Mouse (Mus musculus): Measurements from ENCODE around the gene Kif3c. TPM values are rescaled to one million over a fixed set of nuclear protein-coding genes. Genes with fewer than 3 reads are reported as not detected.
A peak's percentile ranks its signal among the peaks of the same experiment; 100 is the strongest.

Gene Kif3c
- polyA plus RNA-seq, 1 experiment: 12.2 TPM

DNA sequence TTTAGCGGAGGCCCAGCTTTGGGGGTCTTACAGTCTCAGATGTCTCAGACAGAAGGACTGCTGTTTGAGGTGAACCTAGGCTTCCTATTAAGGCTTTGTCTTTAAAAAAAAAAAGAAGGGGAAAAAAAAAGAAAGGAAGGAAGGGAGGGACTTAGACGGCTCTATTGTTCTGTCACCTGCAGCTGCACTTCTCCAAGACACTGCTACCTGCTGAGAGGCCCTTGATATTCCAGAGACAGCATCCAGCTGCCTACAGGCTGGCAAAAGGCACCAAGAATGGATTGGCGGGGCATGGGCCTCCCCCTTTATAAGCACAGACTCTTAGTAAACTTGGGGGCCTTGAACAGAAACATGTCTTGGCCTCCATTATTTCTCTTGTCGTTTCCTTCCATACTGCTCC is 50.0 kb downstream of the Kif3c start:
- H3K4me1 ChIP-seq (ENCODE audit: control insufficient read depth, insufficient read depth, low read length): peaks cover 4% of the 10 kb centered on the region
- no peak for TF ChIP-seq CTCF (IDR thresholded peaks at IDR 0.05; ENCODE audit: borderline replicate concordance, insufficient read depth, low read length)
- no peak for TF ChIP-seq POLR2A (IDR thresholded peaks at IDR 0.05; ENCODE audit: low read depth, low read length)
- H3K27ac ChIP-seq (ENCODE audit: insufficient read depth, low read length): no peak overlapping the region

DNA sequence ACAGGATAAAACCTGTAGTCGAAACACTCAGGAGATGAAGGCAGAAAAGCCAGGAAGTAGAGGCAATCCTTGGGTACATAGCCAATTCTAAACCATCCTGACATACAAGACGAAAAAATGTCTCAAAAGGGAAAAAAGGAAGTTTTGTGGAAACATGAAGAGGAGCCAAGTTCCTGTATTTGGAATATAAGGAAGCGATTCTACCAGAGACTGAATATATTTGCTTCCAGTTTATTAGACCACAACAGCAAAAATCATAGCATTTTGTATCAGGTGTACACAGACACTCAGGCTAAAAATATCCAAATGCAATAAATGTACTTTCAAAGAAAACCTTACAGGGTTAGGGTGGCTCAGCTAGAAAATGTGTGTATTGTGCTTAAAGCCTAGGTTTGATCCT is 53.8 kb downstream of the Kif3c start:
- peaks cover 6% of the 10 kb centered on the region for H3K4me1 ChIP-seq (ENCODE audit: control insufficient read depth, insufficient read depth, low read length)
- no peak overlapping the region for H3K27ac ChIP-seq (ENCODE audit: insufficient read depth, low read length)
- no peak overlapping the region for H3K4me3 ChIP-seq (ENCODE audit: insufficient read depth, low read length)
- no peak for TF ChIP-seq CTCF (IDR thresholded peaks at IDR 0.05; ENCODE audit: borderline replicate concordance, insufficient read depth, low read length)
- TF ChIP-seq POLR2A (IDR thresholded peaks at IDR 0.05; ENCODE audit: low read depth, low read length): no peak

More for the DNA sequence above, 50.0 kb downstream of the Kif3c start:
- no peak overlapping the region for H3K4me3 ChIP-seq (ENCODE audit: insufficient read depth, low read length)

DNA sequence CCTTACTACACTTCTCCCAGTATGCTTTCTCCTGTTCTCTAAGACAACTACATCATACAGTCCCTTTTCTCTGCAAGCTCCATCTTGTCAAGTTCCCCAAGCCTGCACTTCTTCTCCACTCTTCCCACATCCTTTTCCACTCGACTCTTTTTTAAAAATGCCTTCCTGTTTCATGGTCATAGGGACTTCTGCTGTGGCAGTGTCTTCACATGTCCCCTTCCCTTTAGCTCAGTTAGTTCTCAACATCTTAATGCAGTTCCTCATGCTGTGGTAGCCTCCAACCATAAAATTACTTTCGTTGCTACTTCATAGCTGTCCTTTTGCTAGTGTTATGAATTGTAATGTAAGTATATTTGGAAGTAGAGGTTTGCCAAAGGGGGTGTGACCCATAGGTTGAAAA is 55.6 kb downstream of the Kif3c start:
- Histone ChIP-seq H3K27ac (ENCODE audit: insufficient read depth, low read length) (no peak overlapping the region), H3K4me3 (ENCODE audit: insufficient read depth, low read length) (no peak overlapping the region), H3K4me1 (ENCODE audit: control insufficient read depth, insufficient read depth, low read length) (peaks cover 3% of the 10 kb centered on the region; the same call in 1 of the 2 replicates)
- TF ChIP-seq POLR2A (IDR thresholded peaks at IDR 0.05; ENCODE audit: low read depth, low read length): no peak
- no peak for TF ChIP-seq CTCF (IDR thresholded peaks at IDR 0.05; ENCODE audit: borderline replicate concordance, insufficient read depth, low read length)

DNA sequence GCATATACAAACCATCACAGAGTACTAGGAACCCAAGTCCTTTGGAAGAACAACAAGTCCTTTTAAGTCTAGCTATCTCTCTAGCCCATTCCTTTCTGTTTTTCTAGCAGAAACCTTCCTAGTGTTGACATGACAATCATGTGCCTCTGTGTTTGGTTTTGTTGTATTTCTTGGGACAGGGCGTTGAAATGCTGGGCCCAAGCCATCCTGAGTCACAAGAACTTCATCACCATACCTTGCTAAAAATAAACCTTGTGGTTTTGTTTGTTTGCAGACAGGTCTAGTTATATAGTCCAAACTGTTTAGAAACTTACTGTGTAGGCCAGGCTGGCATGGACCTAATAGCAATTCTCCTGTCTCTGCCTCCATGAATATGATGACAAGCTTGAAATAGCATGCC is 57.9 kb downstream of the Kif3c start:
- peaks cover 3% of the 10 kb centered on the region; the same call in 1 of the 2 replicates for H3K4me1 ChIP-seq (ENCODE audit: control insufficient read depth, insufficient read depth, low read length)
- H3K4me3 ChIP-seq (ENCODE audit: insufficient read depth, low read length): no peak overlapping the region
- no peak for TF ChIP-seq POLR2A (IDR thresholded peaks at IDR 0.05; ENCODE audit: low read depth, low read length)
- no peak overlapping the region; the same call in 1 of the 2 replicates for H3K27ac ChIP-seq (ENCODE audit: insufficient read depth, low read length)

DNA sequence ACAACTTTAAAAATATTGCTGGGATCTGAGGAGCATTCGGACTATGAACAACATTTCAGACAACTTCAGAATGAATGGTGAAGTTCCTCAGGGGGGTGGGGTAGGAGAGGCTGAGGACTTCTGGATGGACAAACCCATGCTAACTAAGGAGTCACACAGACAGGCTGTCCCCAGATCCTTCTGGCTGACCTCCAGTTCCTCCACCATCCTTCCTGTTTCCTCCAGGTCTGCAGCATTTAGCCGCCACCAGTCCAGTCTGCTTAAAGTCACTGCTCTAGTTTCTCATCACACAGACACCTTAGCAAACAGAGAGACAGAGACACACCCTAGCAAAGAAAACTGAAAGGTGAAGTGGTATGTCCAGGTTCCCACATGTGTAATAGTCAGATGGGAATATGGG is 59.2 kb downstream of the Kif3c start:
- H3K4me3 ChIP-seq (ENCODE audit: insufficient read depth, low read length): no peak overlapping the region
- H3K4me1 ChIP-seq (ENCODE audit: control insufficient read depth, insufficient read depth, low read length): peaks cover 3% of the 10 kb centered on the region; the same call in 1 of the 2 replicates
- TF ChIP-seq CTCF (IDR thresholded peaks at IDR 0.05; ENCODE audit: borderline replicate concordance, insufficient read depth, low read length) (no peak), POLR2A (IDR thresholded peaks at IDR 0.05; ENCODE audit: low read depth, low read length) (no peak)
- H3K27ac ChIP-seq (ENCODE audit: insufficient read depth, low read length): no peak overlapping the region

DNA sequence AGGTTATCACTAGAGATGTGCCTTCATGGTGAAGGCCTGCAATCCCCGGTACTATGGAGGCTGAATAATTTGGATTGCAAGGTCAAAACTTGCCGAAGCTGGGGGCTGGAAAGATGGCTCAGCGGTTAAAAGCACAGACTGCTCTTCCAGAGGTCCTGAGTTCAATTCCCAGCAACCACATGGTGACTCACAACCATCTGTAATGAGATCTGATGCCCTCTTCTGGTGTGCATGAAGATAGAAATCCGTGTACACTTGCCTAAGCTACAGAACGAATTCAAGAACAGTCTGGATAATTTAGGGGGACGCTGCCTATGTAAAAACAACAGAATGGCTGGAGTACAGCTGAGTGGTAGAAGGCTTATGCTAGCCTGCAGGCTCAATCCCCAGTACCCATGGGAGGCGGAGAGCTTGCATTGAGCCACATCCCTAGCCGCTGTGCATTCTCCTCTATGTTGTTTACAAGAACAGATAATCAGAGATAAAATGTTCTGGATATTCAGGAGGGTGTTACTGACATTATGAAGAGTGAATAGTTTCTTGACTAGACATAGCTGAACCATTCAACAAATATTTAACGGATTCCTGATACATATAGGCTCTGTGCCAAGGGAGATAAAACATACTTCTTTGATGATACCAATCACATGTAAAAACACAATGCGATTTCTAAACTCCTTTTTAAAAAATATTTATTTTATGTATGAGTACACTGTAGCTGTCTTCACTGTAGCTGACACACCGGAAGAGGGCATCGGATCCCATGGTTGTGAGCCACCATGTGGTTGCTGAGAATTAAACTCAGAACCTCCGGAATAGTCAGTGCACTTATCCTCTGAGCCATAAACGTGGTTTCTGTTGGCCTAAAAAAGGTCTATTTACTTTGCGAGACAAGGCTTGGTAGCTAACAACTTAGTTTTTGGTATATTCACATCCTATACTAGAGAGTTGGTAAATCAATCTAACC is 60.7 kb downstream of the Kif3c start:
- Histone ChIP-seq H3K4me1 (ENCODE audit: control insufficient read depth, insufficient read depth, low read length) (peaks cover 3% of the 10 kb centered on the region; the same call in 1 of the 2 replicates), H3K27ac (ENCODE audit: insufficient read depth, low read length) (peak overlapping the region; percentile 93), H3K4me3 (ENCODE audit: insufficient read depth, low read length) (peak overlapping the region; percentile 69)
- TF ChIP-seq CTCF (IDR thresholded peaks at IDR 0.05; ENCODE audit: borderline replicate concordance, insufficient read depth, low read length) (peak; percentile 24; the same call in 1 of the 2 replicates), POLR2A (IDR thresholded peaks at IDR 0.05; ENCODE audit: low read depth, low read length) (no peak)

DNA sequence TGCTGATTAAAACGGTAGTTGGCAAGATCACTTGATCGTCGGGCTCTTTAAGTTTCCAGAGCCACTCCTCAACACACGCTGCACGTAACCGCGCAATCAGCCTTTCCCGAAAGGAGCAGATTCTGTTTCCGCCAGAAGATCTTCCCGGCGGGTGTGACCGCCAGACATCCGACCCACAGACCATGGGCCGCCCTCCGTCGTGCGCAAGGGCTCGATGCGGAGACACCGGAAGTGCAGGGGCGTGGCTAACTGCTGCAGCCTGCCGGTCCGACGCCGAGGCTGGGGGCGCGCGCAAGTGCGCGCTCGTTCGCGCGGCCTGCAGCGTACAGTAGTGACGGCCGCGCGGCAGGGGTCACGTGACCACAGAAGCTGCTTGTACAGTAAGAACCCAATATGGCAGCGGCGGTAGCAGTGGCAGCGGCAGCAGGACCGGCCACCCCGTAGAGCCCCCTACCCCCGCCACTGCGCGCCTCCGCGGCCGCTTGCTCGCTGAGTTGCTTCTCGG is 61.6 kb downstream of the Kif3c start, which contains the start of gene Asxl2:
Asxl2 (plus strand) TSS at position 328 of the 505 bp plus-strand sequence.
- H3K4me1 ChIP-seq (ENCODE audit: control insufficient read depth, insufficient read depth, low read length): peaks cover 3% of the 10 kb centered on the region; the same call in 1 of the 2 replicates
- H3K27ac ChIP-seq (ENCODE audit: insufficient read depth, low read length): peak within 1 kb of the TSS; percentile 93
- no peak for TF ChIP-seq CTCF (IDR thresholded peaks at IDR 0.05; ENCODE audit: borderline replicate concordance, insufficient read depth, low read length)
- peak; percentile 70 for TF ChIP-seq POLR2A (IDR thresholded peaks at IDR 0.05; ENCODE audit: low read depth, low read length)
- H3K4me3 ChIP-seq (ENCODE audit: insufficient read depth, low read length): peak within 1 kb of the TSS; percentile 91

DNA sequence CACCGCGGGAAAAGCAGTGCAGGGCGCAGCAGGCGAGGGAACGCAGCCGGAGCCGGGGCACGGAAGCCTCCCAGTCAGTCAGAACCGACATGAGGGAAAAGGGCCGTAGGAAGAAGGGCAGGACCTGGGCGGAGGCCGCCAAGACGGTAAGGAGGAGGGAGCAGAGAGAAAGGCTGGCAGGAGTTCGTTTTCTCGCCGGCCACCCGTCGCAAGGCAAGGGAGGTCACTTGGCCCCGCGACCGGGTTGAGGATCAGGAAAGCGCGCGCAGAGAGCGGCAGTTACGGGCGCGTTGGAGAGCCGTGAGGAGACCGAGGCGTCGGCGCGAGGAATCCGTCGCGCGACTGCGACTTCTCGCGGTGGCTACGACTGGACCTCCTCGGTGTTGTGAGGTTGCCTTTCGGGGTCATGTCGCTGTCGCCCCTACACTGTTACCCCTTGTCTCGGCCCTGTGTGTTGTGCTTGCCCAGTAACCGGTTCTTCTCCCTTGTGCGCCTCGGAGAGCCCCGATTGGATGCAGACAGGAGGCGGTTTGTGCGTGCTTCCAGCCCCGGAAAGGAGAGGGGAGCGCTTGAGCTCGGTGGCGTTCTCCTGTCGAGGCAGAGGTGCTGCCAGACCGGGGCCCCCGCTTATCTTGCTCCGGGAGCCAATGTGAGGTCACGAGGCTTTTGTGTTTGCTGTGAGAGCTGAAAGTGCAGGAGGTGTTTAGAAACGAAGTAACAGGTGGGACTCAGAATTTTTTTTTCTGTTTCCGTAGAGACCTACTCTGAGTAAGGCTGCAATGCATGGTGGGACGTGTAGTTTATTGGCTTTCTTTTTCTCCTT is 62.3 kb downstream of the Kif3c start:
- H3K4me3 ChIP-seq (ENCODE audit: insufficient read depth, low read length): peak overlapping the region; percentile 91
- no peak for TF ChIP-seq CTCF (IDR thresholded peaks at IDR 0.05; ENCODE audit: borderline replicate concordance, insufficient read depth, low read length)
- peak; percentile 80 for TF ChIP-seq POLR2A (IDR thresholded peaks at IDR 0.05; ENCODE audit: low read depth, low read length)
- peaks cover 3% of the 10 kb centered on the region; the same call in 1 of the 2 replicates for H3K4me1 ChIP-seq (ENCODE audit: control insufficient read depth, insufficient read depth, low read length)
- H3K27ac ChIP-seq (ENCODE audit: insufficient read depth, low read length): peak overlapping the region; percentile 73

Data from embryonic fibroblast, embryonic 13.5 days (primary cell).